In genomic region chr6:83054074-83054851, GRCm38 (mm10) we compare ENCODE assay signal across 8 mouse cellular contexts. TPM values are rescaled to one million over a fixed set of nuclear protein-coding genes. Genes with fewer than 3 reads are reported as not detected.
A peak's percentile ranks its signal among the peaks of the same experiment; 100 is the strongest.
DNase-seq lines count a peak whose midpoint lies in the region; ATAC-seq lines count a peak whose summit lies in the region.

Aup1 (plus strand) TSS chr6:83054521.

- H3K4me1 ChIP-seq in heart, embryonic 10.5 days: peaks cover 29% of the 10 kb centered on the region
- H3K4me1 ChIP-seq in kidney, embryonic 15.5 days: peaks cover 28% of the 10 kb centered on the region

- WGBS in heart, embryonic 10.5 days: under 1% methylated on average over 64 of the region's 64 CpGs
- under 1% methylated on average over 59 of the region's 64 CpGs for WGBS in kidney, embryonic 15.5 days

- H3K9ac ChIP-seq in kidney, embryonic 15.5 days: peak within 1 kb of the TSS; percentile 94

- peak; percentile 84 for ATAC-seq in erythroblast, adult 5-6 weeks (replicated peaks; ENCODE audit: low FRiP score, poor library complexity, severe bottlenecking)
- peak; percentile 97 for ATAC-seq in kidney, embryonic 15.5 days (replicated peaks; ENCODE audit: low FRiP score)
- ATAC-seq in monocyte, adult 5-6 weeks (replicated peaks; ENCODE audit: insufficient number of reproducible peaks, low FRiP score, low TSS enrichment, poor library complexity, severe bottlenecking): peak; percentile 93

- peak within 1 kb of the TSS; percentile 93 for H3K27ac ChIP-seq in heart, embryonic 10.5 days
- peak within 1 kb of the TSS; percentile 92 for H3K27ac ChIP-seq in kidney, embryonic 15.5 days

- H3K27me3 ChIP-seq in heart, embryonic 10.5 days (ENCODE audit: insufficient read depth, poor library complexity, severe bottlenecking): peaks cover 16% of the 10 kb centered on the region
- no peaks in the 10 kb centered on the region for H3K27me3 ChIP-seq in kidney, embryonic 15.5 days

- peak within 1 kb of the TSS; percentile 97 for H3K4me3 ChIP-seq in heart, embryonic 10.5 days
- peak within 1 kb of the TSS; percentile 99 for H3K4me3 ChIP-seq in kidney, embryonic 15.5 days (replicated peaks)

- peak; percentile 96 to 97 for DNase-seq in B cell, adult 2 months
- DNase-seq in brain, adult 2 months (ENCODE audit: low read depth, low spot score): peak; percentile 100
- DNase-seq in heart, embryonic 10.5 days (ENCODE audit: low spot score): peak; percentile 99
- peak; percentile 98 for DNase-seq in liver
- DNase-seq in spleen, postnatal 4 days (ENCODE audit: low spot score in 2 of 2): peak; percentile 97

- no peaks in the 10 kb centered on the region for H3K9me3 ChIP-seq in heart, embryonic 10.5 days
- no peaks in the 10 kb centered on the region for H3K9me3 ChIP-seq in kidney, embryonic 15.5 days (replicated peaks)

- peak within 1 kb of the TSS; percentile 93 for H3K4me2 ChIP-seq in kidney, embryonic 15.5 days

- peaks cover 42% of the 10 kb centered on the region for H3K36me3 ChIP-seq in heart, embryonic 10.5 days
- peaks cover 44% of the 10 kb centered on the region for H3K36me3 ChIP-seq in kidney, embryonic 15.5 days

RNA-seq across cellular contexts. Expression of gene Aup1, which starts in this region (rescaled TPM):
- total RNA-seq in erythroblast, adult 5-6 weeks (2015; ENCODE audit: low replicate concordance): 197 and 242 TPM in 2 replicates
- 212 and 218 TPM in 2 replicates for total RNA-seq in erythroblast, adult 5-6 weeks (2017; ENCODE audit: low replicate concordance)
- polyA plus RNA-seq in heart, embryonic 10.5 days (2016; fragmentation: Nextera tagmentation; extraction: Ambion mirVana): 154 and 170 TPM in 2 replicates
- 196 and 221 TPM in 2 replicates for polyA plus RNA-seq in kidney, embryonic 15.5 days (2015; fragmentation: Nextera tagmentation; extraction: Ambion mirVana)
- total RNA-seq in monocyte, adult 5-6 weeks (2017): 187 to 238 TPM (median 209 TPM) in 3 replicates

Comparison
In these comparisons a context has a peak if more than half of its experiments do, and no peak if none do; other contexts are left out.
1. Peak in every context shown above with its lines: DNase-seq, ATAC-seq, H3K4me3 ChIP-seq and H3K27ac ChIP-seq.